Mouse (Mus musculus) spleen, adult 2 months (tissue): ENCODE measurements at regions not wholly inside any gene's neighbourhood (a gene's known extent, or its start where the extent isn't known, plus 50 kb on each side); places are given as distances from the start of the nearest gene placed in this dataset.

Experiments used
- DNase-seq, 2 experiments: peaks; one replicate each; pipeline versions ENCODE4 v3.0.0 to v3.0.0-alpha.2; 2012 to 2021; ENCODE audit warnings: low spot score in 2 of 2, low read depth in 1 of 2
- H3K27ac ChIP-seq: fragments of 200-500 bp; 2 replicates; pipeline ENCODE4 v1.5.1; 2012; ENCODE audit warnings: low read length, inconsistent platforms; ENCODE audit not compliant: insufficient read depth
- H3K27me3 ChIP-seq: fragments of 200-500 bp; 2 replicates; pipeline ENCODE4 v1.6.1; 2012; ENCODE audit warnings: mild to moderate bottlenecking, moderate library complexity, low read length, inconsistent platforms; ENCODE audit not compliant: control insufficient read depth, insufficient read depth
- H3K36me3 ChIP-seq: fragments of 200-500 bp; 2 replicates; pipeline ENCODE4 v1.6.1; 2012; ENCODE audit warnings: mild to moderate bottlenecking, low read length, inconsistent platforms; ENCODE audit not compliant: control insufficient read depth, insufficient read depth
- H3K4me1 ChIP-seq: fragments of 200-500 bp; 2 replicates; pipeline ENCODE4 v1.6.1; 2011; ENCODE audit warnings: inconsistent platforms; ENCODE audit not compliant: control insufficient read depth, insufficient read depth, insufficient read length
- H3K4me3 ChIP-seq: fragments of 200-500 bp; 2 replicates; pipeline ENCODE4 v1.5.1; 2011; ENCODE audit warnings: mild to moderate bottlenecking, inconsistent platforms; ENCODE audit not compliant: insufficient read depth, insufficient read length; ENCODE audit errors: extremely low read depth
- CTCF ChIP-seq: fragments of 200-500 bp; IDR thresholded peaks from 2 replicates; pipeline ENCODE4 v1.5.1; 2011; ENCODE audit warnings: mild to moderate bottlenecking, inconsistent platforms; ENCODE audit not compliant: insufficient read depth, insufficient read length, insufficient replicate concordance; ENCODE audit errors: extremely low read depth
- POLR2A ChIP-seq: fragments of 200-500 bp; IDR thresholded peaks from 2 replicates; pipeline ENCODE4 v1.6.1; 2011; ENCODE audit warnings: low read depth, low read length, inconsistent platforms
- WGBS: fragments of 180-500 bp; shearing (Covaris S2); methylation state at CpG from one replicate; pipeline ENCODE4 v1.1.7; 2018; 5-methylcytosine and 5-hydroxymethylcytosine counted together

DNA sequence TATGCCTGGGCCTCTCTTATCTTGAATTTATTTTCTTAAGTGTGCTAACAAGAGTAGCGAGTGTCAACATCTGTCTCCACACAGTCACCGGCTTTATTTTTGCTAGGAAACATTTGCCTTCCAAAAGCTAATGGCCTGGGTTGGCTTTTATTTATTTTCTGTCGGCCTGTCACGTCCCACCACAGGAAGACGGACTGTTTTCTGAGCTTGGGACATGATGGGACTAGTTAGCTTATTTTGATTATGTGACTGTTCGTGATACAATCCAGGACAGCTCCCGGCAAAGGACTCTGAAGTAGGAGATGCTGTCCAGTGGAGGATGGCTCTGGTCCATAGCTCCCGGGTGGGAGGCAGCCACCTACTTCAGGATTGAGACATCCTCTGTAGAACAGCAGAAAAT, 372.5 kb downstream of the Wdr11 start:
- no peak for DNase-seq
- Histone ChIP-seq H3K27ac (no peak overlapping the region), H3K36me3 (no peaks in the 10 kb centered on the region), H3K27me3 (no peaks in the 10 kb centered on the region), H3K4me1 (no peaks in the 10 kb centered on the region), H3K4me3 (no peak overlapping the region)
- TF ChIP-seq CTCF (no peak), POLR2A (no peak)
- WGBS = 74% methylated on average over 8 of the region's 8 CpGs

GRCm38 (mm10) chr7:129965281-129966051, 373.8 kb downstream of the Wdr11 start:
- H3K4me3 ChIP-seq = no peak overlapping the region
- TF ChIP-seq POLR2A (no peak), CTCF (no peak)
- no peak for DNase-seq
- no peak overlapping the region for H3K27ac ChIP-seq
- no peaks in the 10 kb centered on the region for H3K4me1 ChIP-seq
- no peaks in the 10 kb centered on the region for H3K36me3 ChIP-seq
- H3K27me3 ChIP-seq = no peaks in the 10 kb centered on the region
- WGBS = 89% methylated on average over 9 of the region's 9 CpGs

GRCm38 (mm10) chr7:129966771-129967170, 375.1 kb downstream of the Wdr11 start:
- H3K27ac ChIP-seq = no peak overlapping the region
- H3K4me3 ChIP-seq = no peak overlapping the region
- no peak for TF ChIP-seq CTCF
- TF ChIP-seq POLR2A = no peak
- H3K4me1 ChIP-seq = no peaks in the 10 kb centered on the region
- DNase-seq = no peak
- WGBS = 90% methylated on average over 2 of the region's 2 CpGs
- no peaks in the 10 kb centered on the region for H3K36me3 ChIP-seq
- no peaks in the 10 kb centered on the region for H3K27me3 ChIP-seq

DNA sequence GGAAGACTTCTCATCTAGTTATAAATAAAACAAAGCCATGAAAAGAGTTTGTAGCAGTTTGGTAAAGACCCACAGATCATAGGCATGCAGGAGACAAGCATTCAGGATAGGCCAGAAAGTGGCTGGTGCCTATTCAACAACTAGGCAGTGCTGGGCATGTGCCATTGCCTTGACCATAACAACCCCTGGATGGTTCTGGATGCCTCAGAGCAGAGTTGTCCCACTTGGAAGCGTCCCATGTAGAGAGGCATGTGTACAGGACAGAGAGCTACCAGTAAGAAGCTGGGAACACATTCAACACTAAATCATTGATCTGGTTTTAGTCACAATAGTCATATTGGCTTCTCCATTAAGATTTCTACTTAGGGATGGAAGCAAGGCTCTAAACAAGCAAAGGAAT, 378.5 kb downstream of the Wdr11 start:
- Histone ChIP-seq H3K4me3 (no peak overlapping the region), H3K4me1 (no peaks in the 10 kb centered on the region), H3K27me3 (no peaks in the 10 kb centered on the region), H3K27ac (no peak overlapping the region), H3K36me3 (no peaks in the 10 kb centered on the region)
- 78% methylated on average over 1 of the region's 1 CpGs for WGBS
- no peak for DNase-seq
- TF ChIP-seq CTCF (no peak), POLR2A (no peak)

- Histone ChIP-seq H3K27ac (no peak overlapping the region), H3K4me1 (no peaks in the 10 kb centered on the region), H3K4me3 (no peak overlapping the region), H3K36me3 (no peaks in the 10 kb centered on the region), H3K27me3 (no peaks in the 10 kb centered on the region)
- TF ChIP-seq POLR2A (no peak), CTCF (no peak)
- 78% methylated on average over 9 of the region's 9 CpGs for whole genome bisulfite sequencing
- no peak for DNase-seq
Observed at GRCm38 (mm10) chr7:129974206-129974605, 382.5 kb downstream of the Wdr11 start.

- Histone ChIP-seq H3K36me3 (no peaks in the 10 kb centered on the region), H3K27ac (no peak overlapping the region), H3K4me1 (no peaks in the 10 kb centered on the region), H3K27me3 (no peaks in the 10 kb centered on the region), H3K4me3 (no peak overlapping the region)
- TF ChIP-seq POLR2A = no peak
- no peak for TF ChIP-seq CTCF
- WGBS = 85% methylated on average over 11 of the region's 11 CpGs
- no peak for DNase-seq
Observed at GRCm38 (mm10) chr7:129974837-129975236, 383.2 kb downstream of the Wdr11 start.

DNA sequence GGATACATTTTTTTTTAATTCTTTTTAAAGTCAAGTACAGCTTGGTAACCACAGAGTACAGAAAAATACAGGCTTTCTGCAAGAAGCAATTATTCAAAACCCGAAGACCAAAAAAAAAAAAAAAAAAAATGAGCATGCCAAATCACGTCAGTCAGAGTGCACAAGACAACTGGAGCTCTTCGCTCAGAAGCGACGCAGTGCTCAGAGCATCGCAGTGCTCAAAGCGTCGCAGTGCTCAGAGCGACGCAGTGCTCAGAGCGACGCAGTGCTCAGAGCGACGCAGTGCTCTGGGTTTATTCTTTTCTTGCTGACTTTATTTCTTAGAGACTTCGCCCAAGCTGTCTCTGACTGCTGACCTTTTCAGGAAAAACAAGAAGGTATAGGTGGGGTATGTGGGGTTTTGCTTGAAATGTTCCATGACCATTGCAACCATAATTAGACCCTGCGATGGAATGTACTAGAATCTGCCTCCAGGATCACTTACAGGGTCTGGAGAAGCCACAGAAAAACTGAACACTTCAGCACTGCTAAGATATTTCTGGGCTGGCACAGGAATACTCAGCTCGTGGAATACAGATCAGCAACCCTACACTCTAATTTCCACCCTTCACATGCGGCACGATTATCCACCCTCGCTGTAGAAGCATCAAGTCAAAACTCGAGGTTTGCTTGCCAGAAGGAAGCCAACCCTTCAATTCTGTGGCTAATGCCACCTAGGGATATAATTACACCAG, 384.3 kb downstream of the Wdr11 start:
- WGBS = 87% methylated on average over 21 of the region's 21 CpGs
- H3K27ac ChIP-seq = no peak overlapping the region
- H3K36me3 ChIP-seq = no peaks in the 10 kb centered on the region
- no peaks in the 10 kb centered on the region for H3K27me3 ChIP-seq
- DNase-seq = no peak
- no peak for TF ChIP-seq CTCF
- TF ChIP-seq POLR2A = no peak
- H3K4me3 ChIP-seq = no peak overlapping the region
- no peaks in the 10 kb centered on the region for H3K4me1 ChIP-seq
